Comparison of ENCODE assay signal across 19 mouse cellular contexts in the genomic region with DNA sequence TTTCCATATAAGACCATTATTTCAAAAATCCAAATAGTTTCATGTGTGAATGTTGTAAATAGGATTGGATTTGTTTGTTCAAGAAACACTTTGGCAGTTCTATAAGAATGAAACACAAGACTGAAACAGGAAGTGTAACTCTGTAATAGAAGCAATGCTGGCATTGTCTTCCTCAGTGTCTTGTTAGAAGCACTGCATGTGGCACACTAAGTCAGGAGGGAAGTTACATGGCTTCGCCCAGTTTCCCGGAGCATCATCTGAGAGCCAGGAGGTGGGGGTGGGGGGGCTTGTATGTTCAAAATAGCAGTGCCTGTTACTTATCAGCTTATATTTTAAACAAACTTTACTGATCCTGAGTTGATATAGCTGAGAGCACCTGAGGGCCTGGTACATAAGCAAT.
DNase-seq lines count a peak whose midpoint lies in the region; ATAC-seq and TF ChIP-seq lines count a peak whose summit lies in the region.
"Had no signal": no experiment of that assay in that cellular context is flagged by ENCODE, and none has a peak within 500 bp of the region (broad histone marks: within the 10 kb centered on the region; RNA-seq: fewer than 3 reads in every experiment).

No protein-coding gene starts in this region.

- no peak overlapping the region for H3K4me3 ChIP-seq in liver, embryonic 12.5 days
- no peak overlapping the region for H3K4me3 ChIP-seq in liver, embryonic 11.5 days (ENCODE audit: low read depth, low read length)
- H3K4me3 ChIP-seq in MEL (ENCODE audit: control insufficient read depth in 1 of 2, insufficient read depth in 1 of 2, low read depth in 2 of 2, low read length in 2 of 2): no peak overlapping the region
- no peak overlapping the region for H3K4me3 ChIP-seq in liver, embryonic 15.5 days (replicated peaks)
- no peak overlapping the region for H3K4me3 ChIP-seq in stomach, embryonic 16.5 days (replicated peaks; ENCODE audit: low read length)
- no peak overlapping the region for H3K4me3 ChIP-seq in heart, embryonic 12.5 days
- H3K4me3 ChIP-seq: embryonic facial prominence, embryonic 15.5 days; heart, embryonic 10.5 days; midbrain, embryonic 15.5 days had no signal

- no peaks in the 10 kb centered on the region for H3K9me3 ChIP-seq in liver, embryonic 12.5 days (replicated peaks)
- no peaks in the 10 kb centered on the region for H3K9me3 ChIP-seq in liver, embryonic 11.5 days (ENCODE audit: control insufficient read depth, low read length)
- H3K9me3 ChIP-seq in MEL (replicated peaks; ENCODE audit: insufficient read depth, low read length): no peaks in the 10 kb centered on the region
- H3K9me3 ChIP-seq in liver, embryonic 15.5 days (replicated peaks): no peaks in the 10 kb centered on the region
- no peaks in the 10 kb centered on the region for H3K9me3 ChIP-seq in stomach, embryonic 16.5 days (replicated peaks; ENCODE audit: control insufficient read depth, low read length)
- H3K9me3 ChIP-seq in heart, embryonic 12.5 days (replicated peaks): no peaks in the 10 kb centered on the region
- H3K9me3 ChIP-seq: embryonic facial prominence, embryonic 15.5 days; heart, embryonic 10.5 days; midbrain, embryonic 15.5 days had no signal

- DNase-seq in liver, embryonic 11.5 days (ENCODE audit: low spot score): no peak
- peak; percentile 32 for DNase-seq in MEL (ENCODE audit: low read depth, low spot score)
- no peak for DNase-seq in kidney, adult 11 months
- no peak for DNase-seq in layer of hippocampus, adult 18-20 months (ENCODE audit: low spot score in 2 of 2)
- DNase-seq: adrenal gland, adult 8-10 months; cerebellum, adult 18-20 months; heart, postnatal 14 days; kidney, postnatal 10 days; retina, postnatal 1 day had no signal

- H3K27me3 ChIP-seq in liver, embryonic 12.5 days (replicated peaks): no peaks in the 10 kb centered on the region
- H3K27me3 ChIP-seq in liver, embryonic 11.5 days (replicated peaks; ENCODE audit: control insufficient read depth, insufficient read depth, low read length): no peaks in the 10 kb centered on the region
- H3K27me3 ChIP-seq in MEL (ENCODE audit: control insufficient read depth in 1 of 2, insufficient read depth in 2 of 2, low read length in 2 of 2): no peaks in the 10 kb centered on the region
- H3K27me3 ChIP-seq in liver, embryonic 15.5 days: no peaks in the 10 kb centered on the region
- no peaks in the 10 kb centered on the region for H3K27me3 ChIP-seq in stomach, embryonic 16.5 days (ENCODE audit: control insufficient read depth, insufficient read depth, low read length)
- no peaks in the 10 kb centered on the region for H3K27me3 ChIP-seq in heart, embryonic 12.5 days (replicated peaks)
- H3K27me3 ChIP-seq: embryonic facial prominence, embryonic 15.5 days; midbrain, embryonic 15.5 days had no signal

- H3K9ac ChIP-seq in liver, embryonic 12.5 days: no peak overlapping the region
- H3K9ac ChIP-seq in liver, embryonic 11.5 days (ENCODE audit: low read depth, low read length): no peak overlapping the region
- H3K9ac ChIP-seq in MEL (ENCODE audit: control insufficient read depth, low read depth, low read length, poor library complexity, severe bottlenecking): no peak overlapping the region
- H3K9ac ChIP-seq in liver, embryonic 15.5 days: no peak overlapping the region
- H3K9ac ChIP-seq in stomach, embryonic 16.5 days (ENCODE audit: low read length): no peak overlapping the region
- no peak overlapping the region for H3K9ac ChIP-seq in heart, embryonic 12.5 days
- H3K9ac ChIP-seq: embryonic facial prominence, embryonic 15.5 days; hindbrain, embryonic 14.5 days; liver, embryonic 14.5 days; midbrain, embryonic 15.5 days had no signal

- ATAC-seq in liver, embryonic 12.5 days: no peak
- no peak for ATAC-seq in liver, embryonic 11.5 days (replicated peaks; ENCODE audit: low FRiP score)
- ATAC-seq in liver, embryonic 15.5 days (ENCODE audit: insufficient read depth): no peak
- ATAC-seq in stomach, embryonic 16.5 days (ENCODE audit: insufficient read depth, low FRiP score): no peak
- no peak for ATAC-seq in heart, embryonic 12.5 days (ENCODE audit: insufficient number of reproducible peaks, low FRiP score)
- ATAC-seq: intestine, embryonic 16.5 days; midbrain, embryonic 15.5 days had no signal

- TF ChIP-seq POLR2A in MEL (IDR thresholded peaks at IDR 0.05; ENCODE audit: control insufficient read depth in 1 of 2, insufficient read depth in 1 of 2, low read depth in 1 of 2, low read length in 2 of 2, poor library complexity in 1 of 2): no peak

- no peaks in the 10 kb centered on the region for H3K79me2 ChIP-seq in MEL (ENCODE audit: control insufficient read depth, insufficient read depth, low read length, poor library complexity)

- TF ChIP-seq CTCF in MEL (IDR thresholded peaks at IDR 0.05 in 2 of 3, conservative IDR thresholded peaks at IDR 0.05 in 1 of 3; ENCODE audit: control insufficient read depth in 1 of 3, insufficient read depth in 1 of 3, low read depth in 2 of 3, low read length in 3 of 3, poor library complexity in 1 of 3, severe bottlenecking in 1 of 3): no peak

- H3K36me3 ChIP-seq in liver, embryonic 12.5 days: no peaks in the 10 kb centered on the region
- no peaks in the 10 kb centered on the region for H3K36me3 ChIP-seq in liver, embryonic 11.5 days (ENCODE audit: control insufficient read depth, insufficient read depth, low read length)
- H3K36me3 ChIP-seq in MEL (ENCODE audit: control insufficient read depth in 1 of 2, insufficient read depth in 2 of 2, low read length in 2 of 2): peaks cover 2 to 6% of the 10 kb centered on the region in 2 experiments; a peak in 3 of 4 replicates
- no peaks in the 10 kb centered on the region for H3K36me3 ChIP-seq in liver, embryonic 15.5 days (replicated peaks)
- no peaks in the 10 kb centered on the region for H3K36me3 ChIP-seq in stomach, embryonic 16.5 days (ENCODE audit: control insufficient read depth, insufficient read depth, low read length)
- no peaks in the 10 kb centered on the region for H3K36me3 ChIP-seq in heart, embryonic 12.5 days
- H3K36me3 ChIP-seq: embryonic facial prominence, embryonic 15.5 days; heart, embryonic 10.5 days; midbrain, embryonic 15.5 days had no signal

- peaks cover 17% of the 10 kb centered on the region for H3K4me1 ChIP-seq in liver, embryonic 12.5 days
- no peaks in the 10 kb centered on the region; the same call in 1 of the 2 replicates for H3K4me1 ChIP-seq in liver, embryonic 11.5 days (replicated peaks; ENCODE audit: control insufficient read depth, insufficient read depth, low read length)
- peaks cover 0 to 3% of the 10 kb centered on the region in 2 experiments; a peak in 2 of 4 replicates for H3K4me1 ChIP-seq in MEL (ENCODE audit: control insufficient read depth in 1 of 2, insufficient read depth in 2 of 2, low read length in 2 of 2)
- peaks cover 14% of the 10 kb centered on the region for H3K4me1 ChIP-seq in liver, embryonic 15.5 days (replicated peaks)
- 0 out of 2 replicates have a peak, but pooled peaks cover 7% of the 10 kb centered on the region for H3K4me1 ChIP-seq in stomach, embryonic 16.5 days (ENCODE audit: control insufficient read depth, insufficient read depth, low read length)
- H3K4me1 ChIP-seq in heart, embryonic 12.5 days (replicated peaks): peaks cover 3% of the 10 kb centered on the region; the same call in 1 of the 2 replicates
- H3K4me1 ChIP-seq: embryonic facial prominence, embryonic 15.5 days; heart, embryonic 10.5 days; midbrain, embryonic 15.5 days had no signal

- 78% methylated on average over 2 of the region's 2 CpGs for WGBS in liver, embryonic 12.5 days (ENCODE audit: insufficient replicate concordance)
- 80% methylated on average over 2 of the region's 2 CpGs for WGBS in liver, embryonic 11.5 days
- WGBS in liver, embryonic 15.5 days (ENCODE audit: insufficient replicate concordance): 59% methylated on average over 2 of the region's 2 CpGs
- WGBS in stomach, embryonic 16.5 days: 66% methylated on average over 2 of the region's 2 CpGs
- 79% methylated on average over 2 of the region's 2 CpGs for WGBS in heart, embryonic 12.5 days

- no peak for TF ChIP-seq RAD21 in MEL (IDR thresholded peaks at IDR 0.05; ENCODE audit: low read depth, low read length)

- no peak for TF ChIP-seq EP300 in MEL (IDR thresholded peaks at IDR 0.05; ENCODE audit: low read depth in 1 of 2, low read length in 2 of 2)

- H3K4me2 ChIP-seq in liver, embryonic 12.5 days: no peak overlapping the region
- H3K4me2 ChIP-seq in liver, embryonic 11.5 days: no peak overlapping the region
- no peak overlapping the region for H3K4me2 ChIP-seq in liver, embryonic 15.5 days
- H3K4me2 ChIP-seq in stomach, embryonic 16.5 days (ENCODE audit: low read depth, low read length): no peak overlapping the region
- H3K4me2 ChIP-seq in heart, embryonic 12.5 days: no peak overlapping the region
- H3K4me2 ChIP-seq: embryonic facial prominence, embryonic 15.5 days; hindbrain, embryonic 14.5 days; midbrain, embryonic 15.5 days had no signal

- peak overlapping the region; percentile 40; the same call in 1 of the 2 replicates for H3K27ac ChIP-seq in liver, embryonic 12.5 days
- H3K27ac ChIP-seq in liver, embryonic 11.5 days (ENCODE audit: low read depth, low read length): no peak overlapping the region
- H3K27ac ChIP-seq in MEL (ENCODE audit: control insufficient read depth, low read depth, low read length): no peak overlapping the region
- H3K27ac ChIP-seq in liver, embryonic 15.5 days (replicated peaks): 0 out of 2 replicates have a peak overlapping the region, but pooled peaks have one; percentile 1
- peak overlapping the region; percentile 64 for H3K27ac ChIP-seq in stomach, embryonic 16.5 days (ENCODE audit: low read length)
- no peak overlapping the region for H3K27ac ChIP-seq in heart, embryonic 12.5 days (ENCODE audit: poor library complexity, severe bottlenecking)
- H3K27ac ChIP-seq: embryonic facial prominence, embryonic 15.5 days; heart, embryonic 10.5 days; hindbrain, embryonic 14.5 days; liver, embryonic 14.5 days; midbrain, embryonic 15.5 days had no signal

TF ChIP-seq in MEL, 35 proteins besides CTCF, POLR2A, EP300 and RAD21 (continues in another document):
- TF ChIP-seq KAT2A (conservative IDR thresholded peaks at IDR 0.05; ENCODE audit: low read depth, low read length): no peak
- no peak for TF ChIP-seq ETS1 (IDR thresholded peaks at IDR 0.05; ENCODE audit: low read depth, low read length)
- no peak for TF ChIP-seq CHD1 (IDR thresholded peaks at IDR 0.05; ENCODE audit: low read depth, low read length)
- TF ChIP-seq CHD2 (IDR thresholded peaks at IDR 0.05; ENCODE audit: low read length): no peak
- TF ChIP-seq UBTF (IDR thresholded peaks at IDR 0.05; ENCODE audit: borderline replicate concordance, insufficient read depth, low read depth, low read length): no peak
- TF ChIP-seq RCOR1 (IDR thresholded peaks at IDR 0.05; ENCODE audit: low read depth, low read length): no peak
- TF ChIP-seq BHLHE40 (IDR thresholded peaks at IDR 0.05; ENCODE audit: borderline replicate concordance, low read depth, low read length): no peak
- no peak for TF ChIP-seq POLR2AphosphoS2 (IDR thresholded peaks at IDR 0.05; ENCODE audit: low read length)
- TF ChIP-seq HCFC1 (IDR thresholded peaks at IDR 0.05; ENCODE audit: low read depth, low read length): no peak
- TF ChIP-seq ZC3H11A (IDR thresholded peaks at IDR 0.05; ENCODE audit: low read depth, low read length): no peak
- no peak for TF ChIP-seq ZNF384 (IDR thresholded peaks at IDR 0.05; ENCODE audit: low read depth, low read length)
- TF ChIP-seq MYC (IDR thresholded peaks at IDR 0.05; ENCODE audit: low read depth, low read length): no peak

Comparison
In these comparisons a context has a peak if more than half of its experiments do, and no peak if none do; other contexts are left out.
1. H3K27ac ChIP-seq: peak in liver, embryonic 12.5 days (single experiment), liver, embryonic 15.5 days (single experiment) and stomach, embryonic 16.5 days (single experiment); none in liver, embryonic 11.5 days (single experiment), MEL (single experiment) and heart, embryonic 12.5 days (single experiment).